Mouse (Mus musculus) frontal cortex, postnatal 10 days (tissue): ENCODE measurements around the gene Hpcal1.

Source experiments
- DNase-seq, 2 experiments: peaks; one replicate each; pipeline ENCODE4 v3.0.0; 2022; ENCODE audit warnings: low spot score in 2 of 2, mixed read lengths in 1 of 2

Hpcal1 gene

DNA sequence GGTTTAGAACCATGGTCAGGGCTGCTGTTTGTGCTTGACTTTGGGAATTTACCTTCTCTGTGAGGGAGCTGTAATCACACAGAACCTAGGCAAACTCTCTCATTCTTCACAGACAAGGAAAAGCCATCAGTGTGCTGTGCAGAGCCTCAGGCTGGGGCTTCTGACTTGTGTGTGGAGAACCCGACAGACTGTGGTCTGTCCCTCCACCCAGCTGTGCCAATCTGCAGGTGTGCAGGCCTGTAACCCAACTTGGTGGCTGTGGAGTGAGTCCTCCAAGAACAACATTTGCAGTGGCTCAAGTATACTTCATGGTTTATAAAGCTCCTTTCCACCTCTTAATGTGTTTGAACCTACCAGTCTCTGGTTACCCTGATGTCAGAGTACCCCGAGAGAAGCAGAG lies 4.5 kb upstream of the Hpcal1 start:
- no peak for DNase-seq

DNA sequence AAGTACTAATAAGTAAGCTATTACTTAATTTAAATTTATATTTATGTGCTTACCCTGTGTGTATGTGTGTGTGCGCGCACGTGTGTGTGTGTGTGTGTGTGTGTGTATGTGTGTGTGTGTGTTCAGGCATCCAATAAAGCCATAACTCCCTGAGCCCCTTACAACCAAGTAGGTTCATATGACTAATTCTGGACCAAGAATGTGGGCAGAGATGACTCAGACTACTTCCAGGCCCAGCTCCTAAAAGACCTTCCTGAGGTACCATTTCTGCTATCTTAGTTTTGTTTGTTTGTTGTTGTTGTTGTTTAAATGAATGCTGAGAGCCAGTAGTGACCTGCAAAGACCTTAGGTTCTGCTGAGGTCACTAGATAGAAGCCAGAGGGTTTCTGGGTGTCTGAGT lies 1.7 kb upstream of the Hpcal1 start:
- no peak for DNase-seq

DNA sequence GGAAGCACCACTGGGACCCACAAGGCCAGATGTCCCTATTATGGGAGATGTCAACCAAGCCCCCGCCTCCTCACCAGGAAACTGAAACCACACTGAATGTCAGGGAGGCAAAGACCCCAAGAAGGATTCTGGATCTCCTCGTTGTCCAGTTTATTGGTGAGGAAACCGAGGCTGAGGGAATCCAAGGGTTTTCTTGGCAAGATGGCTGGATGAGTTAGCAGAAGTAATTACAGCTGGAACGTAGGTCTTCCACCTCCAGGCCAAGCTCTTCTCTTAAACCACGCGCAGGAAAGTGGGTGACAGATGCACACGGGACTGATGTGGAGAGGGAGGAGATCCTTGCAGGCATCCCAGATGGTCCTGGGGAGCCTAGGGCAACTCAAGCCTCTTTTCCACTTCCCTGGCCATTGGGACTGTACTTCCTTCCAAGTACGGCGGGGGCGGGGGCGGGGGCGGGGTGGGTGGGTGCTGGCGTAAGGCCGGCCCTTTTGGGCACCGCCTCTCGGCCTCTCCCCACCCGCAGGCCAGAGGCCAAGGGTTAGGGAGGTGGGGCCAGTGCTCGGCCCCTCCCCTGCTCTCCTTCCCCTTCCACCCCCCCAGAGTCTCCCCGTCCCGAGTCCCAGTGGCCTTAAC lies 609 bp upstream of the Hpcal1 start:
- no peak for DNase-seq

DNA sequence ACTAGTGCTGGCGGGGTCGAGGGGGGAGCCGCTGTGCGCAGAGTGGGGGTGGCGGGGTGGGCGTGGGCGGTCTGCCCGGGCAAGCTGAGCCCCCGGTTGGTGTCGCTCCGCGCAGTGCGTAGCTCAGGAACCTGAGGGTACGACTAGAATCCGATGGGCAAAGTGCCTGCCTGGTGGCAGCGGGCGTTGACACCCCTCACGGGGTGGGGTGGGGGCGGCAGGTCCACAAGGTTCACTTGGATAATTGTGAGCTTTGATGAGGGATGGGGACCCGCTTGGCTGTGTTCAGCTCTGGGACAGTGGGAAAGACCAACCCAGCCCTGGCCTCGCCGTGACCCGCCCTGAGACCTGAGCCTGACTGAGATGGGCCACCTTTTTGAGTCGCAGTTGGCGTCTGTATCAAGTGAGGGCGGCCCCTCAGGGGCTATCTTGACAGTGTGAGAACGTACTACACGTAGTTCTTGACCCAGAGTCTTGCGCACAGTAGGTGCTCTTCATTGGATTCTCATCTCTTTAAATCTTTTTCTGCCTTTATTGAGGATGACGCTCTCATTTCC lies 742 bp downstream of the Hpcal1 start:
- DNase-seq: peak in 1 of 2 experiments; percentile 21

DNA sequence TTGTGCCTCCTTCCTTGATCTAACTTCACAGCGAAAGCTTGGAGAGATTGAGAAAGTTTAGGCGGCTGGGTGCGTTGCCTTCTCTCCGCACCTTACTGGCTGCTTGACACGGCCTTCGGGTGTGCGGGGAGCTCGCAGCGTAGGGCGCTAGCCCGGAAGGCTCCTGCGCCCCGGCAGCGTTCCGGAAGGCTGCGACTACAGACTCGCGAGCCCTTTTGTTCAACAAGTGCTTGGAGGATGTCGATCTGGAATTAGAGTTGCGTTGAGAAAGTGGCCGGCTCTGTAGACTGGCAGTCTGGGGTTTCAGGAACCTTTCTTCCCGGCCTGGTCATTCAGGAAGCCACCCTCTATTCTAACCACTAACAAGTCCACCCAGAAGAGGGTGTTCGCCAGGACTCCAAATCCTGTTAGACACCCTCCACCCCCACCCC lies 1.2 kb downstream of the Hpcal1 start:
- DNase-seq: no peak

DNA sequence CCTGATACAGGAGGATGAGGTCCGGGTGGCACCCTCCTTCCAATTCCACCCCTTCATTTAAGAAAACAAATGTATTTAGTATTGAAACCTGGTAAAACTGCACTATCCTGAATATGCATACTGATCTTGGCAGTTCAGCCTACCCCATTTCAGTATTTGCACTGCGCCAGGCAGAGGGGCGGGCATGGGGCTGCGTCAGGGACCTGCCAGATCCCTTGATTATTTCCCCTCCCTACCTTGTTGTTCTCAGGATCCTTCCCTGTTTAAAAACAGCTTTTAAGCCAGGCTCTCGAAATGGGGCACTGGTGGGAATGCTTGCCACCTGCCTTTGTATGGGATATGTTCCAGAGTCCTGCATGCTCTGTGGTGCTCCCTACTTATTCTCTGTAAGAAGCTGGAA lies 1.7 kb downstream of the Hpcal1 start:
- DNase-seq: no peak

DNA sequence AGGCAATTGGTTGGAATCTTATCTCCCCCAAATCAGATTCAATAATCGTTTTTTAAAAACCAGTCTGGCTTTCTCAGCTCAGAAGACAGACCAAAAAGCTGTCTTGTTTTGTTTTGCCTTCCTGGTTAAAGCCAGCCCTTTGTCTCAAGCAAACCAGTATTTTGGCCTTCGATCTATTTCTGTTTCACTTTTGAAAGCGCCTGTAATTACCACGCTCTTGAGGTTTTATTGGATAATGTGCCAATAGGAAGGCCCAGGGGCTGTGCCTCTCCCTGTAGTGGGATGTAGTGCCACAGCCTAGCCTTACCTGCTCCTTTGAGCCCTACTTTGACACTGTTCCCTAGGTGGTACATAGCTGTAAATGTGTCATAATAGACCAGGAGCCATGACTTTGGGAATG lies 2.3 kb downstream of the Hpcal1 start:
- DNase-seq: no peak

DNA sequence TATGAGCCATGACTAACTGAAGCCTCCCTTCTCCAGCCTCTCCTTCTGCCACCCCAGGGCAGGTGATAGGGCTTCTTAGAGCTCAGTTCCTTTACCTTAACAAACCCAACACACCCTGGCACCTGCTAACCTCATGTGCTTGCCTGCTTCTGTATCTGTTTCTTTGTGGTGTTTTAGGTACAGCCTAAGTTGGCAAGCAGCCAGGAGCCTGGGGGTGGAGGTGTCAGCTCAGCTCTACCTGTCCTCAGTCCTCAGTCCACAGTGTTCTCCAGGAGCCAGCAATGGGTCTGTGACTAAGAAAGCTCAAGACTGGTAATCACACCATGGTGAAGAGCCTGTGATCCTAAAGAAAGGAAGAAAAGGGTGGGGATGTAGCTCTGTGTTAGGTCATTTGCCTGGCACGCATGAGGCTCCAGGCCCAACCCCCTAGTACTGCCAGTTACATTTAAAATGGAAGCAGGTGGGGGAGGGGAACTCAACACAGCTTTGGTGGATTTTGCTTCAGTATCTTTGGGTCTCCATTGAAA lies 4.0 kb downstream of the Hpcal1 start:
- DNase-seq: no peak

DNA sequence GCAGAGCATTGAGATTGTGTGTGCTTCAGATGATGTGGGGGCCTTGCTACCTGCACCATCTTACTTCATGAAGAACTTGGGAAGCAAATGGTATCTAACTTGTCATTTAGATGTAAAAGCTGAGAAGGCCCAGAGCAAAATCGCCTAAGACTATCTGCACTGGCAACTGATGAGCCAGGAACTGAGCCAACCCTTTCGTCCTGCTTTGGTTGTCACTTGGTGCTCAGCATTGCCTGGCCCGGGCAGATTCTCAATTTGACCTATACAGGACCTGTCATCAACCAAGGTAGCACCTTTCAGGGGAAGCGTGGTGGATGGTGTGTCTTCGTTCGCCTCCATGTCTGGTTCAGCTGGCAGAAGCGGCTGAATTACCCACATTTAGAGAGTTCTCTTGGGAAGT lies 5.7 kb downstream of the Hpcal1 start:
- DNase-seq: no peak

DNA sequence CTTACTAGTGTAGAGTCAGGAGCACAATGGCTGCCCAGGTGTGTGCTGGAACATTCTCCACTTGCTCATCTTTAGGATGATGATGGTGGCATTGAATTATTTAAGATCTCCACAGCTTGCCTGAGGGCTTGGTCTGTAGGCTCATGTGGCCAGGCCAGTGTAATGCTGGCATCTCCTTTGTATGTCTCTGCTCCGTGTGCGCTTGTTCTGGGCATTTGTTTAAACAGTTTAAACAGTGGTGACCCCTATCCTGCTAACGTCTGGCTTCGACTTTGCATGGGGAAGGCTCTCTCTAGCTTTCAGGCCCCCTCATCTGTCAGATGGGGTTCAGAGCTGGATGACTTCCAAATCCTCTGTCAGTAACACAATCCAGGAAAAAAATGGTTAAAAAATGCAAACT lies 8.3 kb downstream of the Hpcal1 start:
- DNase-seq: no peak

DNA sequence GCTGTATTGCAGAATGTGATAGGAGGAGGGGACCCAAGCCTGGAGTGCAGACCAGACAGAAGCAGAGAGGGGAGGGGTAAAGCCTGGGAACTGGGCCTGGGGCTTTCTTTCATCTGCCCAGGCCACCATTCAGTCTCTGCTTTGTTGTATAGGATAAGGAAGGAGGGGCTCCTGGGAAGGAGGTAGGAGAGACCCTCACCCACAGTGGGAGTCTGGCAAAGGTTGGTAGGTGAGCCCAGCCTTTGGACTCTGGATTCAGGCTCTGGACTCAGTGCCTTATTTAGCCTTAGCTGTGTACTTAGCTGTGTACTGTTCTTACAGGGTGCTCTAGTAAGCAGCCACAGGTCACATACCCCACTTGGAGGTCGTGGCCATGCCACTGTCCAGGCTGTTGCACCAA lies 8.8 kb downstream of the Hpcal1 start:
- no peak for DNase-seq

DNA sequence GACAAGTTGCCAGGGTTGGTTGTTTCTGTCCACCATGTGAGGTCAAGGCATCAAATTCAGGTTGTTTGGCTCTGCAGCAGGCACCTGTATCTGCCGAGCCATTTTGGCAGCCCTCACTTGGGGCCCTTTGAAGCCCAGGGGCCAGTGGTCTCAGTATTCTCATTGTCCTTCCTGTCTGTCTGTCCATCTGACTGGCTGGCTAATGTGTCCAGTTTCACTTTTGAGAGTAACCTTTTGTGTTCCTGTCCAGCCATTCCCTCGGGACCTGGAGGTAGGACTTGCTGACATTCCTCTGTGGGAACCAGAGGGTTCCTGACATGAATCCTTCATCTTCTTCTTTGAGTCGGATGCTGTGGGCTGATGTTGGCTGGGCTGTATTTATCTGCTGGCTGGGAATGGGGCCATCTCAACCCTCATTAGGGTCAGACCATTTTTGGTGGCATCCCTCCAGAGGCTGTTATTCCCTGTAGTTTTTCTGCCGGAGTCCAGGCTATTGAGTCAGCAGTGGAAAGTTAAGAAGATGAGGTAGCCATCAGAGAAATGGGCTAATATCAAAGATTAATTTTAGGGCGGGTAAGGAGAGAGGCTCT lies 10.6 kb downstream of the Hpcal1 start:
- DNase-seq: no peak

DNA sequence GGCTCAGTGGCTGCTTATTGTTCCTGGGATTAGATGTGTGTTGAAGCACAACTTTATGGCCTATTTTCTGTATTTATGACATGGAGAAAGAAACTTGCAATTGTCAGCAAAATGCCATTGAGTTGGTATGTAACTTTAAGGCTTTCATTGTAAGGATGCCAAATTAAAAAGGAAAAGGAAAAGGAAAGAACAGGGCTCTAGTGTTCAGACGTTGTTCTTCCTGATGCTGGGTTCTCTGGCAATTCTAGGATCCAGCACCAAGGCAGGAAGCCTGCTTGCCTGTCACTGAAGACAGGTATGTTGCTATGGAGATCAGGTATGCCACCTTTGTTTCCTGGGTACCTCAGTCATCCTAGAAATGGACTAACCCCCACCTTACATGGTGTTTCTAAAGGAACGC lies 11.1 kb downstream of the Hpcal1 start:
- no peak for DNase-seq

DNA sequence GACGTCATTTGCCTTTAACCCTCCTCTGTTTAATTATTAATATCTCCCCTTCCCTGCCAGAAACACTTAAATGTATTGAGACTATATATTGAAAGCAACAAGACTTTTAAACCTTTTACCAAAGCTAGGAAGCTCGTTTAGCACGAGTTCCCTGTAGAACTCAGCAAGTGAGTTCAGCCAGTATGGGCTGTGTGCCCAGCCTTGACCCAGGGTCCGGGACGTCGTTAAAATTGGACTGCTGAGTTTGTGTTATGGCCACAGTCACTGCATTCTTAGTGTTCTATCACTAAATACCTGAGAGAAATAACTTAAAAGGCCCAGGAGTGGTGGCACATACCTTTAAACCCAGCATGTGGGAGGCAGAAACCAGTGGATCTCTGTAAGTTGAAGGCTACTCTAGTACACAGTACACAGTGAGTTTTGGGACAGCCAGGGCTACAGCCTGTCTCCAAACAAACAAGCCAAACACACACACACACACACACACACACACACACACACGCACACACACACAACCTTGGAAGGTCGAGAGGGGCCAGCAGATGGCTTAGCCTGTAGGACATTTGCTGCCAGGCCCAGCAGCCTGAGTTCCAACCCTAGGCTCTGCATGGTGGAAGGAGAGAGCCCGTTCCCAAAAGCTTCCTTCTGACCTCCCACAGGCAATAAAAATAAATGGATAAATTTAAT lies 11.7 kb downstream of the Hpcal1 start:
- no peak for DNase-seq

DNA sequence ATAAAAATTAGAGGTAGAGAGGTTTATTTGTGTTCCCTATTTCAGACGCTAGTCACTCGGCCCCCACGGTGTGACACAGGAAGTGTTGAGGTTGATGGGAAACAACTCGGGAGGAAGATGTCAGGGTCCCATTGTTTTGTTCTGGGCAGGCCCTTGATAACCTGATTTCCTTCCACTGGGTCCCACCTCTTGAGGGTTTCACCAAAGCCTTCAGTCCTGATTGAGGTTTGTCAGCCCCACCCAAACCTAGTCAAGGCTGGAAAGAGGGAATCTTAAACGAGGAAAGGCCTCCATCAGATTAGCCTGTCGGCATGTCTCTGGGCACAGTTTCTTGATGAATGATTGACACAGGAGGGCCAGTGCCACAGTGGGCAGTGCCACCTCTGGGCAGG lies 12.3 kb downstream of the Hpcal1 start:
- no peak for DNase-seq

DNA sequence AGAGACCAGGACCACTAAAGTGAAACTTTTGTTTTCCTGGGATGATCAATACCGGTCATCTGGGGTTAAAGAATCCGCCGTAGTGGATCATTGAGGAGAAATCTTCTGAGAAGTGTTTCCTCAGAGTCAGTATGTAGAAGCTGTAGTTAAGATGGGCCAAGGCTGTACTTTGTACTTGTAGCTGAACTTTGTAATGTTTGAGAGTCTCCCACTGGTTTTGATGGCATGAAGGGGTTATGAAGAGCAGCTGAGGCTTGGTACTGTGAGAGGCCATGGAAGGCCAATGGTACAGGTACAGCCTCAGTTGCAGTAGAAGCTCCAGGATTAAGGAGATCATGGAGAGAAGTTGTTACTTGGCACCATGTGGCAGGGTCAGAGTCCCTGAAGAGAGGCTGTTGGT lies 13.2 kb downstream of the Hpcal1 start:
- DNase-seq: no peak

DNA sequence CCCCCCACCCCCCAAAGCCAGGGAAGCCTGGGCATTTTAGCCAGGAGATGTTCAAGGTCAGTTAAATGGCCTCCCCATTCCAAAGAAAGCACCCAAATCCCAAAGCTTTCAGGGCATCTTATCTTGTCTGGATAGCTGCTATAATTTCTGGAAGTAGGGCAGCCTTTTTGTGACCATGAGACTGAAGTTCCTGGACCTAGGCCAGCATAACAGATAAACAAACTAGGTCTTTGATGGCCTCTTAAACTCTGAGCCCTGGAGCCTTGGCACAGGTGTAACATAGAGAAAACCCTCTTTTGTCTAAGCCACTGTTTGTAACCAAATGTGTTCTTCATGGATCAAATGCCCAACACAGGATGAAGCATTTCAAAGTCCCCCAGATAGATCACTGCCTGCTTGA lies 16.8 kb downstream of the Hpcal1 start:
- no peak for DNase-seq

DNA sequence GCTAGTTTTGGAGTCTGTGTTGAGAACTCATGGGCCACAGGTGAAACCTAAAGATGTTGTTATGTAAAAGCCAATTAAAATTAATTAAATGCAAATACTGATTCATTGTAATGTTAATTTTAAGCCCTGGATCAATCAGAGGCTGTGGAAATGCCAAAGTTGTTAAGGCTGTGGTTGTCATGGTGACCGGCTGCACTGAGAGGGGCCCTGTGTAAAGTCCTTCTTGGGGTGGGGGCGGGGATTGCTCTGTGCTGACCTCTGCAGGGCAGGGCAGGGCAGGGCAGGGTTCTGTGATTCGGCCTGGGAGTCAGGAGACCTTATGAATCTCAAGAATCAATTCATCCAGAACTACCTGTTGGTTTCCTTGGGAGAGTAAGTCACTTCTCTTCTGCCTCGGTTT lies 18.8 kb downstream of the Hpcal1 start:
- DNase-seq: no peak

DNA sequence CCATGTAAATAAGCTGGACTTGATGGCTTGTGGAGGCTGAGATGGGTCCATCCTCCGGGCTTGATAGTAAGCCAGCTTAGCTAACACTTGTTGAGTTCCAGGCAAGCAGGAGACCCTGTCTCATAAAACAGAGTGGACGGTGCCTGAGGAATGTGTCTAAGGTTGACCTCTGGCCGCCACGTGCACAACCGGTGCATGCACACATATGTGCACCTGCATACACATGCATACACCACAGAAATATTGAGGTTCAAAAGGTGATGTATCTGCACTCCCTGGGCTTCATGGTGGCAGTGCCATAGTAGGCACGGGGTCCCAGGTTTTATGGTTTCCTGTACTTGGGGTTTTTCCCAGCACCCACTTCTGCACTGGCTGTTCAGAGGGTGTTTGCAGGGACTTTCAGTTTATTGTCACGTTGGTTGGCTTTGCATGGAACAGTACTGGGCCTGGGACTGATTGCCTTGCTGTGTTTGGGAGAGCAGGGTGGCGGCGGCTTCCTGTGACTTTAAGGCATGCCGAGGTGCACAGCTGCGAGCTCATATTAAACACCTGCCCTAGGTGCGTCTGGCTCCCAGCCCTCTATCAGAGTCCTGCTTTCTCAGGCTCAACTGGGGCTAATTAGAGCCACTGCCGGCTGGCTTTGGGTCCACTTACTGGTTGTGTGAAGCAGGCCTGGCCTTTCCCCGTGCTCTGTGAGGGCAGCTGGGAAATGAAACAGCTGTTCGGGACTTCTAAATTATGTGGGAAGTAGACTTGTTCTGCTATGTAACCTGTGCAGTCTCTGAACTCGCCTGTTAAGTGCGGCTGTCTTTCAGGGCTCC lies 19.5 kb downstream of the Hpcal1 start:
- DNase-seq: no peak

DNA sequence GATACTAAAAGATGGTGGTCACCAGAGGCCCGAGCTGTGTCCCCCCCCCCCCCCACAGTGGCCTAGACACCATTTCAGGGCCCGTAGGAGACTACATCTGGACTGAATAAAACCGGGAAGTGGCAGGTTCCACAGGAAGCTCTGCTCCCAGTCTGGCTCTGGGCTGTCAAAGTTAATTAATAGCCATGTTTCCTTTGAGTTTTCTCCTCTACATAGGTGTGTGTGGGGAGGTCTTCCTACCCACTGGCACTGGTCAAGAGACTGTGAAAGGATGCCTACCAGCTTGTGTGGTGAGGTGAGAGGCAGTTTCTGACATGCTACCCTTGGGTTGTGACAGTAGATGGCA lies 20.1 kb downstream of the Hpcal1 start:
- no peak for DNase-seq

DNA sequence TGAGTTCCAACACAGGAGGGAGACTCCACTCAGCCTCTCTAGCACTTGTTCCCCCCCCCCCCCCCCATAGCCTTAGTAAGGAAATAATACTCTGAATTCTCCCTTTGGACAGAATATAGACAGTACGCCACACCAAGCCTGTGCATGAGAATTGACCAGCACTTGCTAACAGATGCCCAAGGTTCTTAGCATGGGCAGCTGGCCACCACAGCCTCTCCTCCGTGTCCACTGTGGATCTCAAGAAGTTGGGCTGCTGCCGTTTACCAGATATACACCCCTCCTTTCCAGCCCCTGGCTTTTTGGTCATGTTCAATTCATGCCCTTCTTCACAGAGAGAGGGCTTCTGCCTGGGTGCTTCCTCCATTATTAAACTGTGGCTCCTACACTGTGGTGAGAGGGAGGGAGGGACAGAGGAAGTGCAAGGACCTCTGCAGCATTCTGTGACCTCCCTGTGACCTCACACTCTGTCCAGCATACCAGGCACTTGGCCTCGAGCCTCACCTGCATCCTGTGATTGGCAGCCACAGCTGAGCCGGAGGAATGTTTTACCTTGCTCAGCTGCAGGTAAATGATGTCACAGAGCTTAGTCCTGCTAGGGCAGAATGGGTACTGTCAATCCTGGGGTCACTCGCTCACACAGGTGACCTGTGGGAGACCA lies 21.2 kb downstream of the Hpcal1 start:
- DNase-seq: no peak

DNA sequence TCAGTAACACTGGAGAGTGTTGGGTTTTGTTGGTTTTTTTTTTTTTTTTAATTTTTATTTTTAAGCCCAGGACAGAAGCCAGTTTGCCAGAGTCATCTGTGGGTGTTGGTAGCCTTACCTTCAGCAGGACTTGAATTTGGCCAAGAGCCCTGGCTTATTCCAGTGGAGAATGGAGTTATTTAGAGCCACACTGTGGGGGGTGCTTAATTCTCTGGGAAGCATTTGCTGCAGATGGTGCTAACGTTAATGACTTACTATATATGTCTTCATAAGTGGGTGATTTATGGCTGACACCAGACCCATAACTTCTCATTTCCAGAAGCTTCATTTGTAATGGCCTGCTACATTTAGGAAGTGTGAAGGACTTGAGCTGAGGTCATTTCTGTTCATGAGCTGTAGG lies 21.9 kb downstream of the Hpcal1 start:
- DNase-seq: no peak
